Mouse (Mus musculus) thymus, adult 2 months (tissue): ENCODE measurements around the gene Cacna2d2.

ENCODE experiments used
- CTCF ChIP-seq: fragments of 200-500 bp; IDR thresholded peaks from 2 replicates; pipeline ENCODE4 v1.5.1; 2012; ENCODE audit warnings: mild to moderate bottlenecking, control low read depth, low read length, moderate library complexity, borderline replicate concordance; ENCODE audit not compliant: control insufficient read depth, poor library complexity, insufficient read depth; ENCODE audit errors: extremely low read depth
- POLR2A ChIP-seq: fragments of 200-500 bp; IDR thresholded peaks from 2 replicates; pipeline ENCODE4 v1.6.1; 2012; ENCODE audit warnings: mild to moderate bottlenecking, low read length, control low read depth, moderate library complexity; ENCODE audit not compliant: control insufficient read depth, poor library complexity, insufficient read depth; ENCODE audit errors: extremely low read depth

DNA sequence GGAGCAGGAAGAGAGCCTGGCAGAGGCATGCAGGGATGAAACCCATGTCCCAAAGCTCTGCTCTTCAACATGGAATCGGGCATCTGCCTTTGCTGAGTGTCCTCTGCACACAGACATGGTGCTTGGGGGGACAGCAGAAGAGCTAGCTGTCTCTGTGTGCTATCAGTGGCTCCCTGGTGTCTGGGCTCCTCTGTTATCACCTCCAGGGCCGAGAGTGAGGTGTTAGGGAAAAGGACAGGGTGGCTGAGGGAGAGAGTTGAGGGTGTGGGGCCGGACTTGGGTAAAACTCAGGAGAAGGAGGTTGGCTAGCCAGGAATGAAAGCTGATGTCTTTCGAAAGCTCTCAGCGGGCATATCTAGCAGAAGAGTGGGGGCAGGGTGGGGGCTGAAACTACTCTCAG is 63.5 kb downstream of the Cacna2d2 start:
- TF ChIP-seq POLR2A (no peak), CTCF (no peak)
